18 mouse cellular contexts compared by ENCODE assay signal in genomic region chr2:52068641-52069040, GRCm38 (mm10). TPM values are rescaled to one million over a fixed set of nuclear protein-coding genes. Genes with fewer than 3 reads are reported as not detected.
"Had no signal": no experiment of that assay in that cellular context is flagged by ENCODE, and none has a peak within 500 bp of the region (broad histone marks: within the 10 kb centered on the region; RNA-seq: fewer than 3 reads in every experiment).

No protein-coding gene starts in this region.

- DNase-seq: kidney, adult 2 months; kidney, postnatal 25 days; liver, embryonic 13.5 days; lung, adult 2 months; lung, postnatal 14 days; lung, postnatal 4 days; right cerebral cortex, adult 18-20 months; right cerebral cortex, postnatal 14 days; right cerebral cortex, postnatal 4 days; thymus, postnatal 25 days had no signal

- H3K36me3 ChIP-seq: liver, embryonic 13.5 days; midbrain, embryonic 13.5 days; neural tube, embryonic 12.5 days; neural tube, embryonic 15.5 days had no signal

- H3K27me3 ChIP-seq: liver, embryonic 13.5 days; midbrain, embryonic 13.5 days; neural tube, embryonic 12.5 days; neural tube, embryonic 15.5 days had no signal

- H3K4me3 ChIP-seq: liver, embryonic 13.5 days; midbrain, embryonic 13.5 days; neural tube, embryonic 12.5 days; neural tube, embryonic 15.5 days had no signal

- H3K9me3 ChIP-seq: liver, embryonic 13.5 days; midbrain, embryonic 13.5 days; neural tube, embryonic 12.5 days; neural tube, embryonic 15.5 days had no signal

- ATAC-seq: intestine, postnatal 0 days; midbrain, embryonic 13.5 days had no signal

- H3K27ac ChIP-seq: kidney, postnatal 0 days; liver, embryonic 13.5 days; midbrain, embryonic 13.5 days; neural tube, embryonic 12.5 days; neural tube, embryonic 15.5 days; stomach, postnatal 0 days had no signal

- H3K9ac ChIP-seq: liver, embryonic 13.5 days; midbrain, embryonic 13.5 days; neural tube, embryonic 12.5 days; neural tube, embryonic 15.5 days had no signal

- H3K4me2 ChIP-seq: liver, embryonic 13.5 days; midbrain, embryonic 13.5 days; neural tube, embryonic 12.5 days; neural tube, embryonic 15.5 days had no signal

RNA-seq across cellular contexts. Expression of gene Tnfaip6, which starts 30.8 kb away (rescaled TPM):
- total RNA-seq: megakaryocyte-erythroid progenitor cell, adult 5-6 weeks had no signal
- polyA plus RNA-seq: liver, adult 2 months had no signal
